Mouse (Mus musculus): ENCODE data around the gene Fam83e. TPM values are rescaled to one million over a fixed set of nuclear protein-coding genes. Genes with fewer than 3 reads are reported as not detected.

The Fam83e gene
- polyA plus RNA-seq, 1 experiment = 102 TPM

DNA sequence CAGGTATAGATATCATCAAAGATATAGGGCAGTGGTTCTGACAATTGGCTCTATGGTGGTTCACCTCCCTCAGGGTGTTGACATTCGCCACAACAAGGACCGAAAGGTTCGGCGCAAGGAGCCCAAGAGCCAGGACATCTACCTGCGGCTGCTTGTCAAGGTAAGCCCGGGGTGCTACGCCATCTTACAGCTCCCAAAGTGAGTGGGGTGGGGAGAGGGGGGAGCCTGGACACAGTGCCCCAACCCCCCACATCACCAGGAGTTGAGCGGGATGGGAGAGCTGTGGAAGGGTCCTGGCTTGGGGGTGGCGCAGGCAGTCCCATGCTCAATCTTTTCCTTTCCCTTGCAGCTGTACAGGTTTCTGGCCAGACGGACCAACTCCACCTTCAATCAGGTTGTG lies 1.8 kb upstream of the Fam83e start:
- peaks cover 22% of the 10 kb centered on the region for H3K36me3 ChIP-seq (ENCODE audit: control insufficient read depth, insufficient read depth, low read length)
- no peak overlapping the region for H3K27ac ChIP-seq (ENCODE audit: insufficient read depth, low read depth, low read length)
- no peaks in the 10 kb centered on the region for H3K27me3 ChIP-seq (ENCODE audit: control insufficient read depth, insufficient read depth, low read length)
- H3K4me3 ChIP-seq (ENCODE audit: low read depth, low read length) = peak overlapping the region; percentile 80
- 41% methylated on average over 10 of the region's 10 CpGs for WGBS
- H3K4me1 ChIP-seq (ENCODE audit: control insufficient read depth, insufficient read depth, insufficient read length, low read length) = peaks cover 23% of the 10 kb centered on the region
- TF ChIP-seq CTCF (IDR thresholded peaks at IDR 0.05; ENCODE audit: extremely low read depth, insufficient read length, insufficient replicate concordance, low read depth, low read length) (no peak), POLR2A (IDR thresholded peaks at IDR 0.05; ENCODE audit: low read depth, low read length) (no peak)

DNA sequence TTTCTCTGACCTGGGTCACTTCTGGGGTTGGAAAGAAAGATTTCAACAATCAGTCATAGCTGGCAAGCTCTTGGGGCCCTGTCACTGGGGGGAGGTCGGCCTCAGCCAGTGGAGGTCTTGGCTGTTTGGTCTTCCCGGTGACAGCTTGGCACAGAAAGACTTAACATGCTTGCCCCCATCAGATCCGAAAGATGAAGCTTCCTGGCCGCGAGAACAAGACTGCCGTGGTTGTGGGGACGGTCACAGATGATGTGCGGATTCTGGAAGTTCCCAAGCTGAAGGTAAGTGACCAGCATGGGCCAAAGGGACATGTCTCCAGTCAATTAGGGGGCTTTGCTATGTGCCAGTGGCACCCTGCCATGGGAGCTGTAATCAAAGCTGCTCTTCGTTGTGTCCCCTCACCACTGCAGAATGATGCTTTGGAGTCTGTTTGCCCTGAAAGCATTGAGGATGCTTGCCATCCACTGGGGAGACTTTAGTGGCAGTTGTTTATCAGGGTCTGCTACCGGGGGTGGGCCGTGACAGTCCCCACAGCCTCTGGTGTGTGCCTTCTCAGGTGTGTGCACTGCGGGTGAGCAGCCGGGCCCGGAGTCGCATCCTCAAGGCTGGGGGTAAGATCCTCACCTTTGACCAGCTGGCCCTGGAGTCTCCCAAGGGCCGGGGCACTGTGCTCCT lies 1.1 kb upstream of the Fam83e start:
- H3K4me3 ChIP-seq (ENCODE audit: low read depth, low read length) = peak overlapping the region; percentile 80
- 39% methylated on average over 16 of the region's 16 CpGs for WGBS
- H3K36me3 ChIP-seq (ENCODE audit: control insufficient read depth, insufficient read depth, low read length) = peaks cover 28% of the 10 kb centered on the region
- no peak overlapping the region for H3K27ac ChIP-seq (ENCODE audit: insufficient read depth, low read depth, low read length)
- H3K4me1 ChIP-seq (ENCODE audit: control insufficient read depth, insufficient read depth, insufficient read length, low read length) = peaks cover 23% of the 10 kb centered on the region
- TF ChIP-seq POLR2A (IDR thresholded peaks at IDR 0.05; ENCODE audit: low read depth, low read length) = no peak
- no peak for TF ChIP-seq CTCF (IDR thresholded peaks at IDR 0.05; ENCODE audit: extremely low read depth, insufficient read length, insufficient replicate concordance, low read depth, low read length)
- no peaks in the 10 kb centered on the region for H3K27me3 ChIP-seq (ENCODE audit: control insufficient read depth, insufficient read depth, low read length)

DNA sequence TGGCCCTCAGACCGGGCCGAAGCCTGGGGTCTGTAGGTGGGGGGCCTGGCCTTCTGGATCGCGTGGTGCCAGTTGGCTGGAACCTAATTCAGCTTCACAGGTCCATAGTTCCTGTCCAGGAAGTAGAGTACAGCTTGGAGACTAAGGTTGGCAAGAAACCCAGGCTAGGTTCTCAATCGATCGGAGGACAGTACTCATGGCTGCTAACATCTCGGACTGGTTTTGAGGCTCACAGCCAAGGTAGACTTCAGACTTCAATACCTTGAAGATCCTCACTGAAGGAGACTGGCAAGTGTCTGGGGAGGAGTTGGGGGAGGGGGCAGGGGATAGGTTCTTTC lies 191 bp downstream of the Fam83e start:
- Histone ChIP-seq H3K4me3 (ENCODE audit: low read depth, low read length) (peak overlapping the region; percentile 65), H3K27ac (ENCODE audit: insufficient read depth, low read depth, low read length) (peak overlapping the region; percentile 79), H3K4me1 (ENCODE audit: control insufficient read depth, insufficient read depth, insufficient read length, low read length) (peaks cover 21% of the 10 kb centered on the region), H3K36me3 (ENCODE audit: control insufficient read depth, insufficient read depth, low read length) (peaks cover 37% of the 10 kb centered on the region), H3K27me3 (ENCODE audit: control insufficient read depth, insufficient read depth, low read length) (no peaks in the 10 kb centered on the region)
- 30% methylated on average over 7 of the region's 7 CpGs for WGBS
- TF ChIP-seq POLR2A (IDR thresholded peaks at IDR 0.05; ENCODE audit: low read depth, low read length) = no peak; the same call in none of the 2 replicates
- no peak for TF ChIP-seq CTCF (IDR thresholded peaks at IDR 0.05; ENCODE audit: extremely low read depth, insufficient read length, insufficient replicate concordance, low read depth, low read length)

- WGBS = 25% methylated on average over 13 of the region's 13 CpGs
- H3K4me1 ChIP-seq (ENCODE audit: control insufficient read depth, insufficient read depth, insufficient read length, low read length) = peaks cover 24% of the 10 kb centered on the region
- TF ChIP-seq CTCF (IDR thresholded peaks at IDR 0.05; ENCODE audit: extremely low read depth, insufficient read length, insufficient replicate concordance, low read depth, low read length) (no peak), POLR2A (IDR thresholded peaks at IDR 0.05; ENCODE audit: low read depth, low read length) (no peak)
- peak overlapping the region; percentile 65 for H3K4me3 ChIP-seq (ENCODE audit: low read depth, low read length)
- H3K27ac ChIP-seq (ENCODE audit: insufficient read depth, low read depth, low read length) = peak overlapping the region; percentile 79
- H3K27me3 ChIP-seq (ENCODE audit: control insufficient read depth, insufficient read depth, low read length) = no peaks in the 10 kb centered on the region
- H3K36me3 ChIP-seq (ENCODE audit: control insufficient read depth, insufficient read depth, low read length) = peaks cover 40% of the 10 kb centered on the region
These were observed 783 bp downstream of the Fam83e start for GRCm38 (mm10) chr7:45721642-45722347.

GRCm38 (mm10) chr7:45722348-45722713 lies 1.3 kb downstream of the Fam83e start:
- peaks cover 26% of the 10 kb centered on the region for H3K4me1 ChIP-seq (ENCODE audit: control insufficient read depth, insufficient read depth, insufficient read length, low read length)
- peak overlapping the region; percentile 65 for H3K4me3 ChIP-seq (ENCODE audit: low read depth, low read length)
- H3K27ac ChIP-seq (ENCODE audit: insufficient read depth, low read depth, low read length) = peak overlapping the region; percentile 79
- 31% methylated on average over 13 of the region's 13 CpGs for WGBS
- H3K36me3 ChIP-seq (ENCODE audit: control insufficient read depth, insufficient read depth, low read length) = peaks cover 45% of the 10 kb centered on the region
- no peaks in the 10 kb centered on the region for H3K27me3 ChIP-seq (ENCODE audit: control insufficient read depth, insufficient read depth, low read length)
- TF ChIP-seq POLR2A (IDR thresholded peaks at IDR 0.05; ENCODE audit: low read depth, low read length) (no peak), CTCF (IDR thresholded peaks at IDR 0.05; ENCODE audit: extremely low read depth, insufficient read length, insufficient replicate concordance, low read depth, low read length) (no peak)

GRCm38 (mm10) chr7:45723301-45723700 lies 2.3 kb downstream of the Fam83e start:
- Histone ChIP-seq H3K27me3 (ENCODE audit: control insufficient read depth, insufficient read depth, low read length) (no peaks in the 10 kb centered on the region), H3K36me3 (ENCODE audit: control insufficient read depth, insufficient read depth, low read length) (peaks cover 49% of the 10 kb centered on the region), H3K4me3 (ENCODE audit: low read depth, low read length) (peak overlapping the region; percentile 65), H3K27ac (ENCODE audit: insufficient read depth, low read depth, low read length) (peak overlapping the region; percentile 62), H3K4me1 (ENCODE audit: control insufficient read depth, insufficient read depth, insufficient read length, low read length) (peaks cover 34% of the 10 kb centered on the region)
- TF ChIP-seq CTCF (IDR thresholded peaks at IDR 0.05; ENCODE audit: extremely low read depth, insufficient read length, insufficient replicate concordance, low read depth, low read length) (no peak), POLR2A (IDR thresholded peaks at IDR 0.05; ENCODE audit: low read depth, low read length) (no peak)
- 81% methylated on average over 4 of the region's 4 CpGs for WGBS

- H3K27ac ChIP-seq (ENCODE audit: insufficient read depth, low read depth, low read length) = no peak overlapping the region
- TF ChIP-seq POLR2A (IDR thresholded peaks at IDR 0.05; ENCODE audit: low read depth, low read length) (no peak), CTCF (IDR thresholded peaks at IDR 0.05; ENCODE audit: extremely low read depth, insufficient read length, insufficient replicate concordance, low read depth, low read length) (no peak)
- no peak overlapping the region for H3K4me3 ChIP-seq (ENCODE audit: low read depth, low read length)
- peaks cover 53% of the 10 kb centered on the region for H3K36me3 ChIP-seq (ENCODE audit: control insufficient read depth, insufficient read depth, low read length)
- H3K4me1 ChIP-seq (ENCODE audit: control insufficient read depth, insufficient read depth, insufficient read length, low read length) = peaks cover 37% of the 10 kb centered on the region
- 87% methylated on average over 14 of the region's 14 CpGs for WGBS
- H3K27me3 ChIP-seq (ENCODE audit: control insufficient read depth, insufficient read depth, low read length) = no peaks in the 10 kb centered on the region
These were observed 2.8 kb downstream of the Fam83e start for GRCm38 (mm10) chr7:45723781-45724180.

Data from small intestine, adult 2 months (tissue).